Mouse (Mus musculus) retina, adult 2 months (tissue): ENCODE measurements at regions not wholly inside any gene's neighbourhood (a gene's known extent, or its start where the extent isn't known, plus 50 kb on each side); places are given as distances from the start of the nearest gene placed in this dataset.

Experiments
- DNase-seq: peaks from one replicate; pipeline ENCODE4 v3.0.0-alpha.2; 2012; ENCODE audit warnings: low read depth, low spot score

- no peak for DNase-seq
Measured at GRCm38 (mm10) chr5:150866198-150866597, 86.2 kb upstream of the Kl start.

GRCm38 (mm10) chr5:150869954-150870353 is 82.5 kb upstream of the Kl start:
- DNase-seq: no peak

DNA sequence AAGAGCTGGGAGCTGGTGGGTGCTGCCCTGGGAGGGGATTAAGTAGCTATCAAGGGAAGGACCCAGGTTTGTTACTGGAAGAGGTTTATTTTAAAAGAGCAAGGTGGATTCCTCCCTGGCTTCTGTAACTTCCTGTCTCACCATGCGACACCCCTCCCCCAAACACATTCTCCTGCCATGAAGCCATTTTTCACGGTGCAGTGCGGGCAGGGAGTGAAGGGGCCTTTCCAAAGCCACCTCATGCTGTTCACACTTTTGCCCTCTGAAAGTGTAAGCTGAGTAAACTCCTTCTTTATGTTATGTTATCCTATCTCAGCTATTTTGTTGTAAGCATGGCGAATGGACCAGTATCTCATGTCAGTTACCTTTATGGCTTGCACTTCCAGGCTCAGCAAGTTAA is 73.6 kb upstream of the Kl start:
- no peak for DNase-seq

GRCm38 (mm10) chr5:150883676-150884075 is 68.7 kb upstream of the Kl start:
- no peak for DNase-seq

- no peak for DNase-seq
Measured at GRCm38 (mm10) chr5:150890086-150890485, 62.3 kb upstream of the Kl start.

DNA sequence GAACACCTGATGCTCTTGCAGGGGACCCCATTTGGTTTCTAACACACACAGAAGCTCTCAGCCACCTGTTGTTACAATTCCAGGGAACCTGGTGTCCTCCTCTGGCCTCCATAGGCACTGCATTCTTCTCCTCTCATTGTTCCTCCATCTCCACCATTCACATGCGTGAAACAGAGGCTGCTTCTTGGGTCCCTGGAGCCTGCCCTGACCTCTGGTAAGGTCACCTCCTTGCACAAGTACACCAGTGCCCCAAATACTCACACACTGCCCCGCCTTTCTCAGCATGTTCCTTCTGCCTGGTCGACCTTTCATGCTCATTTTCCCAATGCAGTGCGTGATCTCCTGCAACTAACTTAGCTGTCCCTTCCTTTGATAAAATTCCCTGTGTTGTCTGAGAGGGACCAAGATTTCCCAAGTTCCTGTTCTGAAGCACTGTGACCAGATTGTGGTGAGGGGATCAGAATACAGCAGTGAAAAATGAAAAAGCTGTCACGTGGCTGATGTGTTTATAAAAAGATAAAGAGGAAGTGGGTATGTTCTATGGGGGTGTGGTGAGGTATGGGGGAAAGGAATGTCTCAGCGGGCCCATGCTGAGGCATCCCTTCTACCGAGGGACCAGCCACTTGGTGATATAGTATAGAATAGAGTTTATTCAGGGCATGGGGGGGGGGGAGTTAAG is 61.0 kb upstream of the Kl start:
- no peak for DNase-seq

DNA sequence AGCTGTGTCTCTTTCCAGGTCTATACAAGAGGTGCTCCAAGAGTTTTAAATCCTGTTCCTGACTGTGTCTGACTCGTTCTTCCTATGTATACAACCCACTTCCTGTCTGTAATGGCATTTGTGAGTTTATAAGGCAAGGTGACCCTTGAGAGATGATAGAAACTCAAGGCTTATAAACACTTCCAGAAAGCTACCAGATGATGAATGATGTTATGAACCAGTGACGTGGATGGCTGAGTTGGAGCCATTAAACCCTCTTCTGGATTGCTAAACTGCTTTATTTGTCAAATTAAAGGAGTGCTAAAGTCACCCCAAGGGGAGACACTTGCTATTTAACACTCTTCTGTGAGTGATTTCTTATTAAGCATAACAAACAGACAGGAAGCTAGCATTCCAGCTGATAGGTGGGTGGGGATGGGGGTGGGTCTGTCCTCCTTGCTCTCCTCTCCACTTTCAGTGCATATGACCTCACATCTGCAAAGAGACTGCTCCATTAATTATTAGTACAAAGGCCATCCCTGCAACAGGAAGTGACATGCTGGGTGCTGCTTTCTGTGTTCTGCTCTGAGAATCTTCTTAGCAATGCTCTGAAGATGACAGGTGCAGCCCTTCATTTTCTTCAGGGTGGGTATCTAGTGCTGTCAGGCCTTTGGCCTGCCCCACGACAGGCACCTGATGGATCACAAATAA is 58.2 kb upstream of the Kl start:
- DNase-seq: no peak

- no peak for DNase-seq
Measured at GRCm38 (mm10) chr5:150894739-150895085, 57.7 kb upstream of the Kl start.

- DNase-seq: peak; percentile 69
Measured at GRCm38 (mm10) chr5:150901661-150902060, 50.7 kb upstream of the Kl start.
